Mouse (Mus musculus): ENCODE measurements around the gene Srsf9. TPM values are rescaled to one million over a fixed set of nuclear protein-coding genes. Genes with fewer than 3 reads are reported as not detected.
A peak's percentile ranks its signal among the peaks of the same experiment; 100 is the strongest.

Srsf9 gene
- polyA plus RNA-seq, 2 experiments, result 46.2 to 81.6 TPM

GRCm38 (mm10) chr5:115312816-115313667 lies 13.9 kb upstream of the Srsf9 start:
- Histone ChIP-seq H3K4me3 (ENCODE audit: insufficient read depth in 1 of 2, low read depth in 2 of 2, low read length in 2 of 2) (0 out of 4 replicates have a peak overlapping the region, but pooled peaks have one; percentile 2 to 5), H3K4me2 (ENCODE audit: low read depth) (peak overlapping the region; percentile 62)
- WGBS (ENCODE audit: insufficient replicate concordance), result 34% methylated on average over 10 of the region's 10 CpGs

DNA sequence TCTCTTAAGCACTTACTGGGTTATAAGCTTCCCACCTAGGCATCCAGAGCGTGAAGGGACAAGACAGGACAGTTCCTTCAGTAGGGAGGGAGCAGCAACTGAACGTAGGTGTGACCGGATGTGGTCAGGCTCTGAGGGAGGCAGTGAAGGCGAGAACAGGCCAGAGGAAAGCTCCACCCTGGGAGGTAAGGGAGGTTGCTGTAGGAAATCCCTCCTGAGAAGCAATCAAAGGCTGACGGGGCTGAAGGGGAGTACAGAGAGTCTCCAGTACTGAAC lies 13.4 kb upstream of the Srsf9 start:
- DNase-seq (ENCODE audit: low read depth in 3 of 3, low spot score in 3 of 3), result no peak
- Histone ChIP-seq H3K9ac (replicated peaks) (peak overlapping the region; percentile 31), H3K9me3 (ENCODE audit: control insufficient read depth, low read length) (no peaks in the 10 kb centered on the region), H3K27me3 (ENCODE audit: control insufficient read depth, insufficient read depth, low read length) (no peaks in the 10 kb centered on the region), H3K4me3 (ENCODE audit: insufficient read depth in 1 of 2, low read depth in 2 of 2, low read length in 2 of 2) (no peak overlapping the region), H3K4me2 (ENCODE audit: low read depth) (peak overlapping the region; percentile 62), H3K4me1 (replicated peaks; ENCODE audit: control insufficient read depth in 2 of 2, insufficient read depth in 2 of 2, low read length in 1 of 2) (peaks cover 24 to 36% of the 10 kb centered on the region in 2 experiments), H3K27ac (peak overlapping the region; percentile 62), H3K36me3 (replicated peaks; ENCODE audit: control insufficient read depth, insufficient read depth, low read depth) (no peaks in the 10 kb centered on the region)
- TF ChIP-seq EP300 (IDR thresholded peaks at IDR 0.05; ENCODE audit: low read depth) (no peak), CTCF (IDR thresholded peaks at IDR 0.05; ENCODE audit: low read depth) (no peak)
- no peak for ATAC-seq (ENCODE audit: insufficient read depth)
- WGBS (ENCODE audit: insufficient replicate concordance), result 22% methylated on average over 5 of the region's 5 CpGs

More at GRCm38 (mm10) chr5:115312816-115313667, 13.9 kb upstream of the Srsf9 start:
- Histone ChIP-seq H3K27me3 (ENCODE audit: control insufficient read depth, insufficient read depth, low read length) (no peaks in the 10 kb centered on the region), H3K4me1 (replicated peaks; ENCODE audit: control insufficient read depth in 2 of 2, insufficient read depth in 2 of 2, low read length in 1 of 2) (peaks cover 24 to 33% of the 10 kb centered on the region in 2 experiments), H3K27ac (peak overlapping the region; percentile 62), H3K9me3 (ENCODE audit: control insufficient read depth, low read length) (no peaks in the 10 kb centered on the region), H3K9ac (replicated peaks) (peak overlapping the region; percentile 31), H3K36me3 (replicated peaks; ENCODE audit: control insufficient read depth, insufficient read depth, low read depth) (no peaks in the 10 kb centered on the region)
- TF ChIP-seq CTCF (IDR thresholded peaks at IDR 0.05; ENCODE audit: low read depth), result no peak
- peak in 1 of 3 experiments; percentile 50 for DNase-seq (ENCODE audit: low read depth in 3 of 3, low spot score in 3 of 3)
- ATAC-seq (ENCODE audit: insufficient read depth), result peak; percentile 83

DNA sequence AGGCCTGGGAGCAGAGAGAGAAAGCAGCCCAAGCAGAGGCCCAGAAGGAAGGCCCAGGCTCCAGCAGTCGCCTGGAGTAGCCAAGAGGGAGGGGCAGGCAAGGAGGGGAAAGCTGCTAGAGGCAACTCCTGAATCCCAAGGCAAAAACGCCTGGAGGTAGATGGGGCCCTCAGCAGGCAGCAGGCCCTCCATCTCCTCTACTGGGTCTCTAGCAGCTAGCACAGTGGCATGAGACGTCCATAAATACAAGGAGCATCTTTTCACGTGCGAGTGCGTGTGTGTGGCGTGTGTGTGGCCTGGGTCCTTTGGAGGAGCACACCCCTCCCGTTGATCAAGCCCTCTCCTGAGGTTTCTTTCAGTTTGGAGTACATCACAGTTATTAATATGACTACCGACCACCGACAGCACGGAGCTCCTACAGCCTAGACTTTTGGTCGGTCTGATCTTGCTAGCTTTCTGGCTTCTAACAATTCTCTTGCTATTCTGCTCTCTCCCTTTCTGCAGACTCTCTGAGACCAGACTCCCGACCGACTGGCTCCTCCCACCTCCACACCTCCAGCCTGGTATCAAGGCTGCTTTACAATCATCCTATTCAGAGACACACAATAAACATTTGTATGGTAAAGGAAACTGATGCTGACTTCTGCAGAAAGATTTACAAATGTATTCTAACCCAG lies 9.9 kb upstream of the Srsf9 start:
- Histone ChIP-seq H3K4me2 (ENCODE audit: low read depth) (no peak overlapping the region), H3K4me3 (ENCODE audit: insufficient read depth in 1 of 2, low read depth in 2 of 2, low read length in 2 of 2) (no peak overlapping the region), H3K36me3 (replicated peaks; ENCODE audit: control insufficient read depth, insufficient read depth, low read depth) (no peaks in the 10 kb centered on the region), H3K27me3 (ENCODE audit: control insufficient read depth, insufficient read depth, low read length) (no peaks in the 10 kb centered on the region), H3K9me3 (ENCODE audit: control insufficient read depth, low read length) (no peaks in the 10 kb centered on the region), H3K9ac (replicated peaks) (no peak overlapping the region), H3K27ac (no peak overlapping the region), H3K4me1 (replicated peaks; ENCODE audit: control insufficient read depth in 2 of 2, insufficient read depth in 2 of 2, low read length in 1 of 2) (peaks cover 27 to 43% of the 10 kb centered on the region in 2 experiments)
- no peak for DNase-seq (ENCODE audit: low read depth in 3 of 3, low spot score in 3 of 3)
- TF ChIP-seq CTCF (IDR thresholded peaks at IDR 0.05; ENCODE audit: low read depth) (no peak), EP300 (IDR thresholded peaks at IDR 0.05; ENCODE audit: low read depth) (no peak)
- 29% methylated on average over 14 of the region's 14 CpGs for WGBS (ENCODE audit: insufficient replicate concordance)
- no peak for ATAC-seq (ENCODE audit: insufficient read depth)

GRCm38 (mm10) chr5:115317645-115318328 lies 9.2 kb upstream of the Srsf9 start:
- Histone ChIP-seq H3K27me3 (ENCODE audit: control insufficient read depth, insufficient read depth, low read length) (no peaks in the 10 kb centered on the region), H3K27ac (no peak overlapping the region), H3K4me2 (ENCODE audit: low read depth) (no peak overlapping the region), H3K36me3 (replicated peaks; ENCODE audit: control insufficient read depth, insufficient read depth, low read depth) (no peaks in the 10 kb centered on the region), H3K4me3 (ENCODE audit: insufficient read depth in 1 of 2, low read depth in 2 of 2, low read length in 2 of 2) (no peak overlapping the region), H3K9ac (replicated peaks) (no peak overlapping the region), H3K9me3 (ENCODE audit: control insufficient read depth, low read length) (no peaks in the 10 kb centered on the region), H3K4me1 (replicated peaks; ENCODE audit: control insufficient read depth in 2 of 2, insufficient read depth in 2 of 2, low read length in 1 of 2) (peaks cover 20 to 37% of the 10 kb centered on the region in 2 experiments)
- 12% methylated on average over 10 of the region's 10 CpGs for WGBS (ENCODE audit: insufficient replicate concordance)
- DNase-seq (ENCODE audit: low read depth in 3 of 3, low spot score in 3 of 3), result no peak
- TF ChIP-seq CTCF (IDR thresholded peaks at IDR 0.05; ENCODE audit: low read depth), result no peak
- no peak for TF ChIP-seq EP300 (IDR thresholded peaks at IDR 0.05; ENCODE audit: low read depth)
- ATAC-seq (ENCODE audit: insufficient read depth), result no peak
